Comparison of ENCODE assay signal across 8 mouse cellular contexts in genomic region chr1:57775496-57775790, GRCm38 (mm10). TPM values are rescaled to one million over a fixed set of nuclear protein-coding genes. Genes with fewer than 3 reads are reported as not detected.
DNase-seq lines count a peak whose midpoint lies in the region; ATAC-seq and TF ChIP-seq lines count a peak whose summit lies in the region.

No protein-coding gene starts in this region.

- H3K4me1 ChIP-seq in liver, adult 2 months (ENCODE audit: control insufficient read depth, insufficient read depth, low read length), result peaks cover 6% of the 10 kb centered on the region; the same call in 1 of the 2 replicates
- H3K4me1 ChIP-seq in cortical plate, adult 2 months (ENCODE audit: control insufficient read depth, insufficient read depth, low read length), result no peaks in the 10 kb centered on the region; the same call in 1 of the 2 replicates
- peaks cover 2% of the 10 kb centered on the region; the same call in 1 of the 2 replicates for H3K4me1 ChIP-seq in heart, embryonic 15.5 days (replicated peaks)
- H3K4me1 ChIP-seq in liver, embryonic 13.5 days (replicated peaks), result no peaks in the 10 kb centered on the region
- H3K4me1 ChIP-seq in stomach, embryonic 15.5 days, result no peaks in the 10 kb centered on the region

- no peaks in the 10 kb centered on the region for H3K9me3 ChIP-seq in heart, embryonic 15.5 days (replicated peaks)
- H3K9me3 ChIP-seq in liver, embryonic 13.5 days (replicated peaks), result no peaks in the 10 kb centered on the region
- no peaks in the 10 kb centered on the region for H3K9me3 ChIP-seq in stomach, embryonic 15.5 days

- TF ChIP-seq POLR2A in liver, adult 2 months (IDR thresholded peaks at IDR 0.05; ENCODE audit: extremely low read depth, insufficient read depth, low read length), result no peak
- TF ChIP-seq POLR2A in cortical plate, adult 2 months (IDR thresholded peaks at IDR 0.05; ENCODE audit: extremely low read depth, insufficient read depth, low read length), result no peak

- peak overlapping the region; percentile 78 for H3K9ac ChIP-seq in liver, adult 2 months (ENCODE audit: low read depth, low read length)
- H3K9ac ChIP-seq in heart, embryonic 15.5 days, result peak overlapping the region; percentile 94
- H3K9ac ChIP-seq in liver, embryonic 13.5 days, result peak overlapping the region; percentile 69
- H3K9ac ChIP-seq in stomach, embryonic 15.5 days, result peak overlapping the region; percentile 93

- no peak for ATAC-seq in heart, embryonic 15.5 days (replicated peaks; ENCODE audit: insufficient number of reproducible peaks, insufficient read depth, low FRiP score, low read depth)
- peak; percentile 19; the same call in 1 of the 2 replicates for ATAC-seq in liver, embryonic 13.5 days (ENCODE audit: low read depth)
- ATAC-seq in stomach, embryonic 15.5 days (ENCODE audit: insufficient read depth, low FRiP score, low read depth), result no peak
- ATAC-seq in megakaryocyte-erythroid progenitor cell, adult 5-6 weeks (replicated peaks; ENCODE audit: low FRiP score, low TSS enrichment, poor library complexity, severe bottlenecking), result no peak

- no peak for DNase-seq in liver, adult 2 months (ENCODE audit: extremely low read depth, low read depth, low spot score)
- DNase-seq in liver, result no peak
- no peak for DNase-seq in liver, embryonic 13.5 days
- DNase-seq in left cerebral cortex, adult 11 months (ENCODE audit: low spot score), result no peak

- TF ChIP-seq CTCF in liver, adult 2 months (IDR thresholded peaks at IDR 0.05; ENCODE audit: low read depth, low read length), result no peak
- no peak for TF ChIP-seq CTCF in cortical plate, adult 2 months (IDR thresholded peaks at IDR 0.05; ENCODE audit: extremely low read depth, insufficient read depth, low read length)

- H3K79me2 ChIP-seq in liver, adult 2 months (ENCODE audit: control insufficient read depth, insufficient read depth, low read length), result no peaks in the 10 kb centered on the region

- peak overlapping the region; percentile 19 for H3K27ac ChIP-seq in liver, adult 2 months (replicated peaks; ENCODE audit: insufficient read depth, low read depth, low read length)
- peak overlapping the region; percentile 92 for H3K27ac ChIP-seq in cortical plate, adult 2 months (ENCODE audit: insufficient read depth, low read length)
- peak overlapping the region; percentile 96 for H3K27ac ChIP-seq in heart, embryonic 15.5 days
- peak overlapping the region; percentile 68; the same call in 1 of the 2 replicates for H3K27ac ChIP-seq in liver, embryonic 13.5 days
- H3K27ac ChIP-seq in stomach, embryonic 15.5 days, result peak overlapping the region; percentile 98

- WGBS in liver, adult 2 months, result 1% methylated on average over 14 of the region's 14 CpGs
- WGBS in heart, embryonic 15.5 days, result 1% methylated on average over 14 of the region's 14 CpGs
- 1% methylated on average over 14 of the region's 14 CpGs for WGBS in liver, embryonic 13.5 days (ENCODE audit: insufficient replicate concordance)
- WGBS in stomach, embryonic 15.5 days, result under 1% methylated on average over 14 of the region's 14 CpGs

- peaks cover 4% of the 10 kb centered on the region; the same call in 1 of the 2 replicates for H3K27me3 ChIP-seq in liver, adult 2 months (ENCODE audit: control insufficient read depth, insufficient read depth, low read length)
- no peaks in the 10 kb centered on the region for H3K27me3 ChIP-seq in heart, embryonic 15.5 days
- peaks cover 44% of the 10 kb centered on the region for H3K27me3 ChIP-seq in liver, embryonic 13.5 days
- no peaks in the 10 kb centered on the region for H3K27me3 ChIP-seq in stomach, embryonic 15.5 days (replicated peaks)

- peak overlapping the region; percentile 87 for H3K4me2 ChIP-seq in heart, embryonic 15.5 days
- H3K4me2 ChIP-seq in liver, embryonic 13.5 days, result peak overlapping the region; percentile 58
- H3K4me2 ChIP-seq in stomach, embryonic 15.5 days, result peak overlapping the region; percentile 82

- peak overlapping the region; percentile 71 for H3K4me3 ChIP-seq in liver, adult 2 months (ENCODE audit: insufficient read depth, low read depth, low read length)
- peak overlapping the region; percentile 75 for H3K4me3 ChIP-seq in cortical plate, adult 2 months (ENCODE audit: insufficient read depth, low read length)
- peak overlapping the region; percentile 96 for H3K4me3 ChIP-seq in heart, embryonic 15.5 days
- H3K4me3 ChIP-seq in liver, embryonic 13.5 days (replicated peaks), result peak overlapping the region; percentile 64
- peak overlapping the region; percentile 85 for H3K4me3 ChIP-seq in stomach, embryonic 15.5 days (replicated peaks)

- no peaks in the 10 kb centered on the region for H3K36me3 ChIP-seq in liver, adult 2 months (ENCODE audit: control insufficient read depth, insufficient read depth, low read length)
- no peaks in the 10 kb centered on the region for H3K36me3 ChIP-seq in heart, embryonic 15.5 days
- H3K36me3 ChIP-seq in liver, embryonic 13.5 days, result no peaks in the 10 kb centered on the region
- no peaks in the 10 kb centered on the region for H3K36me3 ChIP-seq in stomach, embryonic 15.5 days

RNA-seq across cellular contexts. Expression of gene Spats2l, which starts 1.5 kb away (rescaled TPM):
- total RNA-seq in liver, adult 2 months (2014; rRNA removed), result 0.67 and 1.3 TPM in 2 replicates
- 0.12 and 0.35 TPM in 2 replicates for polyA plus RNA-seq in liver, adult 2 months (2012; rRNA removed)
- 24.6 and 27.4 TPM in 2 replicates for polyA plus RNA-seq in cortical plate, adult 2 months (2012; rRNA removed)
- 62.0 and 66.6 TPM in 2 replicates for polyA plus RNA-seq in heart, embryonic 15.5 days (2015; fragmentation: Nextera tagmentation; extraction: Ambion mirVana)
- 10.3 and 11.9 TPM in 2 replicates for polyA plus RNA-seq in liver, embryonic 13.5 days (2015; fragmentation: Nextera tagmentation; extraction: Ambion mirVana)
- 87.7 and 89.8 TPM in 2 replicates for polyA plus RNA-seq in stomach, embryonic 15.5 days (2015; fragmentation: Nextera tagmentation; extraction: Ambion mirVana)
- total RNA-seq in megakaryocyte-erythroid progenitor cell, adult 5-6 weeks (2014; fragmentation: Nextera tagmentation), result not detected in 2 replicates
- not detected in 2 replicates for total RNA-seq in megakaryocyte-erythroid progenitor cell, adult 5-6 weeks (2017)

Comparison
In these comparisons a context has a peak if more than half of its experiments do, and no peak if none do; other contexts are left out.
1. H3K27ac ChIP-seq: peak in every context shown above with its lines; median percentile 98 in stomach, embryonic 15.5 days; 96 in heart, embryonic 15.5 days; 92 in cortical plate, adult 2 months; 68 in liver, embryonic 13.5 days; 19 in liver, adult 2 months.